In genomic region chr11:70724706-70725105, GRCm38 (mm10) we compare ENCODE assay signal across 13 mouse cellular contexts.
"Had no signal": no experiment of that assay in that cellular context is flagged by ENCODE, and none has a peak within 500 bp of the region (broad histone marks: within the 10 kb centered on the region; RNA-seq: fewer than 3 reads in every experiment).

No protein-coding gene starts in this region.

- H3K9ac ChIP-seq: lung, embryonic 14.5 days; midbrain, embryonic 12.5 days; neural tube, embryonic 12.5 days; stomach, embryonic 15.5 days had no signal

- DNase-seq: lung, embryonic 14.5 days; lung, postnatal 10 days; lung, postnatal 4 days; midbrain, embryonic 14.5 days; right cerebral cortex, postnatal 14 days; thymus, adult 2 months; thymus, postnatal 25 days; thymus, postnatal 4 days had no signal

- H3K9me3 ChIP-seq: midbrain, embryonic 10.5 days; midbrain, embryonic 12.5 days; neural tube, embryonic 12.5 days; stomach, embryonic 15.5 days had no signal

- H3K4me2 ChIP-seq: lung, embryonic 14.5 days; midbrain, embryonic 12.5 days; neural tube, embryonic 12.5 days; stomach, embryonic 15.5 days had no signal

- H3K27me3 ChIP-seq: midbrain, embryonic 12.5 days; neural tube, embryonic 12.5 days; stomach, embryonic 15.5 days had no signal

- H3K4me1 ChIP-seq: midbrain, embryonic 10.5 days; midbrain, embryonic 12.5 days; neural tube, embryonic 12.5 days; stomach, embryonic 15.5 days had no signal

- H3K27ac ChIP-seq: midbrain, embryonic 10.5 days; midbrain, embryonic 12.5 days; neural tube, embryonic 12.5 days; stomach, embryonic 15.5 days; stomach, postnatal 0 days had no signal

- H3K4me3 ChIP-seq: midbrain, embryonic 10.5 days; midbrain, embryonic 12.5 days; neural tube, embryonic 12.5 days; stomach, embryonic 15.5 days had no signal
